Mouse (Mus musculus): ENCODE measurements around the gene Dpf2.
"Not testable (repeated sequence)": the region's sequence is repeated elsewhere in the genome, so short reads cannot be mapped to it uniquely, and the experiment has no call there.

Gene Dpf2

DNA sequence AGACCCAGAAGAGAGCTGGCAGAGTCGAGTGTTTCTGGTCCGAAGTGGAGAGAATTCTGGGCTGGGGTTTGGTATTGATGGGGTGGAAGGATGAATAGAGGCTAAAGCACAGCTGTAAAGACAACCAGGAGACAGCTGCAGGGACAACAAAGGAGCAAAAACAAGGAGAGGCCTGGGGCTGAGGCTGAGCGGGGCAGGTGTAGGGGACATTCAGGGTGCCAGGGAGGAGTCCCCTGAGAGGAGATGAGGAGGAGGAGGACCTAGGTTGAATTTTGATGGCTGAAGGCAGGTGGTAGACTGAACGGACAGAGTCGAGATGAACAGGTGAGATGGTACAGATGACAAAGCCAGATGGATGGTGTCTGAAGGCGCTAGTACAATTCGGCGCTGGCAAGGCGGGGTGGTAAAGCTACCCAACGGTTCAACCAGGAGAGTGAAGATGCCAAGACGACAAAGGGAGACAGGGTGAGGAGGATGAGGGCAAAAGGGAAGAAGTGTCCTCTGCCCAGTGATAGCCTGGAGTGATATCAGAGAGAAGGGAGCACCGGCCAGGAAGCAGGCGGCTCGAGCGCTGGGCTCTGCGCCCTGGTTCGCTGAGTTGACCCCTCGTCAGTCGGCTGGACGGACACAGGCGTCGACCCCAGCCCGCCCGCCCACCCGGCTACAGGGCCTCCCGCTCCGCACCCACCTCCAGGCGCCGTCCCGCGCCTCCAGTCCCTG is 19.4 kb downstream of the Dpf2 start:
- DNase-seq (ENCODE audit: low spot score in 2 of 2), result no peak

DNA sequence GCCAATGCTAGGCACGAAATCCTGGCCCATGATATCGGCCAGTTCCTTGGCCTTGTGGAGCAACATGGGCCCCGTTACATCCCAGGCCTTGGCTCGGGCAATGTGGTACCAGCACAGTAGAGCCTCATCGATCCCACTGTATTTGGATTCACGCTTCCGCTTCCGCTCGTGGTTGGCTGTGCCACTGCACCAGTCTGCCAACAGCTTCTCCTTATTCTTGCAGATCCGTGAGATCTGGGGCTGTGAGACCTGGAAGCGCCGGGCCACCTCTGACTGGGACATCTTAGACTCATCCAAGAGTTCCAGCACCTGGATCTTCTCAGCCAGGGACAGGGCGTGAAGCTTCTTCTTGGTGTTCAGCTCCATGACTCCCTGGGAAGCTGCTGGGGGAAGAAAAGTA is 20.1 kb downstream of the Dpf2 start:
- no peak for DNase-seq (ENCODE audit: low spot score in 2 of 2)

DNA sequence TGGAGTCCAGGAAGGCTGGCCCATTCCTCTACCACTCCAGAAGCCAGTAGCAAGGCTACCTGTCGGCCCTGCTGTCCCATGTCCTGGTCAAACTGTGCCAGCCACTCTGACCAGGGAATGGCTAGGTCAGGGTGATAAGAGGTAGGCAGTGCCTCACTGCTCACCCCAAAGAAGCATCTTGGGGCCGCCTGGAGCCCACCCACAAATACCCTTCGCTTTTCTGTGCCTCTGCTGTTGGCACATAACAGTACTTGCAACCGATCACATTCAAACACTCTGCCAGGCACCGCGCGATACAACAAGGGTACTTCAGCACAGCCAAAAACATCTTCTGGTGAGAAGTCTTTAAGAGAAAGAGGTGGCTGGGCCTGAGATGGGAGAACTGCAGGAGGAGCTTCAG is 20.5 kb downstream of the Dpf2 start:
- no peak for DNase-seq (ENCODE audit: low spot score in 2 of 2)

DNA sequence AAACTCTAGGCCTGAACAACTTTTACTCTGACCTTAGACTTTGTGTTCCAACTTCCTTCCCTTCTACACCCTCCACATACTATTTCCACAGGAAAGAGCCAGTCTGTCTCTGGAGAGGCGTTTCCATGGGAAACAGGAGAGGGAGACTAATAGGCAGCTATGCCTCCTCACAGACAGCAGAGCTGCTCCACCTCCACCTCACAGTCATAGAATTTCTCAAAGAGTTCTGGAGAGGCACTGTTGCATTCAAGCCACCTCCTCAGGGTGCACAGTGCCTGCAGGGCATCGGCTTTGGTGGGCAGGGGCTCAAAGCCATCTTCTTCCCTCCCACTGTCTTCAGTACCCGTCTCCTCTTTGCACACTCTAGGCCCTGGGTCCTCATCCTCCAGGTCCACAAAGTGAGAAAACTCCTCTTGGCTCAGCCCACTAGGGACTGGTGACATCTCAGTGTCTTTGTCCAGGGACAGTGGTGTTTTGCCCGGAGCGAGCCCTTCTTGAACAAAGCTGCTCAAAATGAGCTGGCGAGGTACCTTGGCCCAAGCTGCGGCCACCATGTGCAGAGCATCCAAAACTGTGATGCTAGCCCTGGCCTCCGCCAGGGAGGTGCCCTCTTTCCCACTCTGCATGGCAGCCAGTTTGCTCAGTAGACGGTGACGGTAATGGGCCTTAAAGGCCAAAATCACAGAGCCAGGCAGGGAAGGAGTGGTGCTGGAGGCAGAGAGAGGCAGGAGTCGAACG is 21.1 kb downstream of the Dpf2 start:
- DNase-seq (ENCODE audit: low spot score in 2 of 2), result no peak

DNA sequence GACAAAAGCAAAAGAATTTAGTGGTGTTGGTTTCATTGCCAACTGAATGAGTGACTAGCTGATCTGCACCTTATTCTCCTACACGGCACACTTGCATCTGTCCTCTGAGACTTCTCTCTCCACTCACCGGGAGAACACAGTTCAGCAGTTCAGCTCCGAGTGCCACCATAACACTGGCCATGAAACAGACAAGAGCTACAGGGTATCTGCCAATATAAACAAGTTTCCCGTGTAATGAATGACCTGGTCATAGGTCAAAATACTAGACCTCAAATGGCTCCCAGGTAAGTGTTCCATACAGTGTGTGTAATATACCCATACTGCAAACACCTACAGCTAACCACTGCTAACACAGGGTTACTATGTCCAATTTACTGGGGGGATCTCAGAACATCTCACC is 23.6 kb downstream of the Dpf2 start:
- no peak for DNase-seq (ENCODE audit: low spot score in 2 of 2)

DNA sequence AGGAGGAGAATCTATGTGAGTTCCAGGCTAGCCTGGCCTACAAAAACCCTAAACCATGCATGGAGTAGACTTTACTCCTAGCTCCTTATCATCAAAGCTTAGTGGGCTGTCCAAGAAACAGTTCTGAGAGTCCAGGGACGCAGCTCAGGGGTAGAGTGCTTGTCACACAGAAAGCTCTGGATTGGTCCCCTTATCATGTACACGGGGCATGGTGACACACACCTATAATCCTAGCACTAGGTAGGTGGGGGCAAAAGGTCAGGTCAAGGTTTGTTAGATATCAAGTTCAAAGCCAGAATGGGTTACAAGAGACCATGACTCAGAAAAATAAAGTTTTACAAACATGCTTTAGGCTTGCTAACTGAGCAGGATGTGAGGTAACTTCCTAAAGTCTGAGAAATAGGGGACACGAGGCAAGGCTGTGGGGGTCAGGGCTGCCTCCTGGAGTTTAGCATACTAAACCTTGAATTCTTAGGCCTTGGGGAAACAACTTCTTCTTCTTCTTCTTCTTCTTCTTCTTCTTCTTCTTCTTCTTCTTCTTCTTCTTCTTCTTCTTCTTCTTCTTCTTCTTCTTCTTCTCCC is 25.5 kb downstream of the Dpf2 start:
- DNase-seq (ENCODE audit: low spot score in 2 of 2), result no peak

DNA sequence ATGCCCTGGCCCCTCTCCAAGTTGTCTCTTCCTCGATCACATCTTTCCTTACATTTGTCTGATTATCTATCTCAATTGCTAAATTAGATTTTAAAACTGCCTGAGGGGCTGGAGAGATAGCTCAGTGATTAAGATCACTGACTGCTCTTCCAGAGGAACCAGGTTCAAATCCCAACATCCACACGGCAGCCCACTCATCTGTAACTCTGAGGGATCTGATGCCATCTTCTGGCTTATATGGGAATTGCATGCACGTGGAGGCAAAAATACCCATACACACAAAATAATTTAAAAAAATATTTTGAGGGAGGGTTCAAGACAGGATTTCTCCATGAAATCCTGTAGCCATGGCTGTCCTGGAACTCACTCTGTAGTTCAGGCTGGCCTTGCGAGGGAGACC is 27.0 kb downstream of the Dpf2 start:
- no peak for DNase-seq (ENCODE audit: low spot score in 2 of 2)

DNA sequence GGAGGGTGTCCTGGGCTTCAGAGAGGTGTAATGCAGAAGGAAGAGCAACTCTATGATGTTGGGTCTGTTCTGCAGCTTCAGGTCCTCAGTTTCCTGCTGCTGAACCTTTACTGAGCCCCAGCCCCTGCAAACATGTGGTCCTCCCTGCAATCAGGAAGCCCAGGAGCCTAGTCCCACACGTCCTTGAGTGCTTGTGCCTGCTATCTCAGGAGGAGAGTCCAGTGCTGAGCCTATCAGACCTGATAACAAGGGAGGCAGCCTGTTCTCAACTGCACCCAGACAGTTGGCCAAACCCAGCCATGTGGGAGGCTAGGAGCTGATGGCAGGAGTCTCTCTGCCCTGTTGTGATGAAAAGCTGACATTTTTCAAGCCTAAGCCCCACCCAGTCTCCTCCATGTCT is 28.9 kb downstream of the Dpf2 start:
- DNase-seq (ENCODE audit: low spot score in 2 of 2), result no peak

DNA sequence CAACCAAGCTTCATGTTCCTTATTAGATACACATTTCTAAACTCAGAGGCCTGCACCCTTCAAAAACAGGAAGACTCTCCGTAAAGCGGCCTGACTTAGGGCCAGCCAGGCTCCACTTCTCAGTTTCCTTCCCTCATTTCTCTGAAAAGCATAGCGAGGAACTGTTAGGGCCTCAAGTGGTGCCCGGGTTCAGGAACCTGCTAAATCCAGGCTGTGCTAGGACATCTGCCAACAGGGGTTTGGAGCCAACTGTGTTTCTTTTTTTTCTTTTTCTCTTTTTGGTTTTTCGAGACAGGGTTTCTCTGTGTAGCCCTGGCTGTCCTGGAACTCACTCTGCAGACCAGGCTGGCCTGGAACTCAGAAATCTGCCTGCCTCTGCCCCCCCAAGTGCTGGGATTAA is 30.7 kb downstream of the Dpf2 start:
- DNase-seq (ENCODE audit: low spot score in 2 of 2), result not testable (repeated sequence)

DNA sequence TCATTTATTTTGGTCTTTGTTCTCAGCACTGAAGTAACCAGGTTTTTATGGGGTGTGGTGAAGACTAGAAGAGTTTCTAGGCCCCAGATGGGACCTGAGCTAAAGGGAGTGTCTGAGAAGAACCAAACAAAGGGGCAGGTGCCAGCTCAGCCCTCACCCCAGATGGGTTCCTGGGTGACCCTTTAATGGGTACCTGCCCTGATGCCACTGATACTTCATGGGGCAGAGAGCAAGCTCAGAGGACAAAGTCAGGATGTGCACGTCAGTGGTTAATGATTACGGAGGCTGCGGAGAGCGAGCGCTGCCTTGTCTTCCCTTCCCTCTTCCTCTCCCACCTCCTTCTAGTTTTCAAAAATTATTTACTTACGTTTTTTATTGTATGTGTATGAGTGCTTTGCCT is 31.7 kb downstream of the Dpf2 start:
- no peak for DNase-seq (ENCODE audit: low spot score in 2 of 2)

DNA sequence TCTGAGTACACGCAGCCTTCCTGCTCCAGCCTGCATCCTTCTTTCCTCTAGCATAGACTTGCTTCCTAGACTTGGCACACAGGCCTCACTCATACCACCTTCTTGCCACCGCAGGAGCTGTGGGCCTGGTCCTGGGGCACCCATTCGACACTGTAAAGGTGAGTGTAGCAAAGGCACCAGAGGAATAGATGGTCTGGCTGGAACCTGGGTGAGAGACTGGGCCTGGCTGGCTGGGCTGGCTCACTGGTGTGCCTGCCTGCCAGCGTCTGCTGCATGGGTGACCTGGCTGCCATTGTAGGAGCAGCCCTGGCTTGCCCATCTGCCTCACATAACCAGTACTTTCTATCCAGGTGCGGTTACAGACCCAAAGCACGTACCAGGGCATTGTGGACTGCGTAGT is 33.1 kb downstream of the Dpf2 start:
- no peak for DNase-seq (ENCODE audit: low spot score in 2 of 2)

DNA sequence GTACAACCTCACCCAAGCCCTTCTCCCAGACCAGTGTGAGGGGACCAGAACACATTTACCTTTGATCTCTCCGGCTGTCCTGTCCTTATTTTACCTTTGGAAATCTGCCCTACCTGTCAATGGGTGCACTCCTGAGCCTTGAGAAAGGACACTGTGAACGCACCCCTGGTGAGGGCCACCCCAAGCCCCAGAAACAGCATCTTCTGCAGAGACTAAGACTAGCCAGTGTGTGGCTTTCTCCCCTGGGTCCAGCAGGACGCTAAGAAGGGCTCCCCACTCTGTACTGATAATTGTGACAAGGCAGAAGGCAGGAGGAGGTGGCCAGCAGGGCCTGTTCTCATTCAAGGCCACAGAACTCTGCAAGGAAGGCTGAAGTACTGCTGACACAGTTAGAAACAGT is 33.9 kb downstream of the Dpf2 start:
- no peak for DNase-seq (ENCODE audit: low spot score in 2 of 2)

DNA sequence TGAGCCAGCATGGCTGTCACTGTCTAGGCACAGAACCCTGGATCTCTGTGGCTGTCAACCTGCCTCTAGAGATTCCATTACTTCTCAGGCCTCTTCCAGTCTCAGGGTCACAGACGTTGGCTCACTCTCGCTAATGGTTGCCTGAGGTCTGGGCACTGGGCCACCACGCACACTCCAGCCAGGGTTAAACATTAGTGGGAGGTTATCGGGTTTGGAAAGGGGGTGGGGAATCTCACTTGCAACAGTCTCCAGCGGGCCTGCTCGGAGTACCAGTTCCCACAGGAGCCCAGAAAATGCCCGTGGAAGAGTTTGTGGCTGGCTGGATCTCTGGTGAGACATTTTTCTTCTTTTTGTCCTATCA is 34.5 kb downstream of the Dpf2 start:
- DNase-seq (ENCODE audit: low spot score in 2 of 2), result no peak

DNA sequence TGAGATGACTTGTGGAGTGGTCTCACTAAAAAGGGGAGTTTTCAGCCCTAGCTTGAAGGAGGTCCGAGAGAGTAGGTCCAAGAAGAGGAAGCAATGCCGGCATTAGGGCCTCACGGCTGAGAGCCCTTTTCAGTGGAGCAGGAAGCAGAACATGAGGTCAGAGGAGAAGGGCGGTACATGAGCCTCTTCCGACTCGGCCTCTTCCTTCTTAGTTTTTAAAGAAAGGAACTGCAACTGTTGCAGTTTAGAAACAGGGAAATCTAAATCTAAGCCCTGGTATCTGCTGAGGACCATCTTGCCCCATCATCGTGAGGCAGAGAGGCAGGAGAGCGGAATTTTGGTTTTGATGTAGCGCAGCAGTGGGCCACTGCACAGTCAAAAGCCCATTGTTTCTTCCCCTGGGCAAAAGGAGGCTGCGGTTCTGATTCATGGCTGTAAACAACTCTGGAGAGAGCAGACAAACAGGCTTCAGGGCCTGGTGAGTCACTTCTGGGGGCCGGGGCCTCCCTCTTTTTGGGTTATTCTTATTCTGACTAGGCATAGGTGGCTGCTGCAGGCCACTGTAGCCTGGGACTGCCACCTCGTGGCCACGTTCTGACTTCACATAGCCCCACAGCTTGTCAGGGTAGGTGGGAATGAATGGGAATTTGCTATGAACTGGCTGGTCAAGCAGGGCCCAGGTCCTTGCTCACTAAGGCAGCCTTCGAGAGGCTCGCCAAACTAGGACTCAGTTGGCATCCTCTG is 35.0 kb downstream of the Dpf2 start, which contains the start of gene Slc25a45:
TSS of gene Slc25a45 (plus strand) at position 191 of the 744 bp plus-strand sequence.
- peak; percentile 54 to 58 for DNase-seq (ENCODE audit: low spot score in 2 of 2)

DNA sequence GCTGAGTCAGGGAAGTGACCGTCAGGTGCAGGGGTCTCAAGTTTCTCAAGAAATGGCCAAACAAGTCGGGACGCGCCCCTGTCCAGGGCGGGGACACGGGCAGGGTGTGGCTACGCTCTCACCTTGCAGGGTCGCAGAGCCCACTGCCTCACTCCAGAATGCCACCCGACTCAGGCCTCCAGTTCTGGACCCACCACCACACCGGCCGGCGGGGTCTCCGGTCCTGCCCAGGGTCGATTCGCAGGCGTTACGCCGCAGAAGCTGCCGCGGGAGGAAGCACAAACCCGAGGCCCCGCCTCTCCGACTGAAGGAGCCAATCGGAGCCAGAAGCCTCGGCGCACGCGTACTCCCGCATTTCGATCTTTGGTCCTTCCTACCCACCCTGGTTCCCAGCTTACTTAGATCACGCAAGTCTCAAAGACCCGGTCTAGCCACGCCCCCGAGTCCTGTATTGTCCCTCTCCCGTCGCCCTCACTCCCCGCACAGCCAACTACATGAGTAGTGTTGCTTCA is 37.8 kb downstream of the Dpf2 start, which contains the start of gene Frmd8:
TSS of gene Frmd8 (minus strand) at position 306 of the 512 bp plus-strand sequence.
- DNase-seq (ENCODE audit: low spot score in 2 of 2), result peak; percentile 86 to 91

DNA sequence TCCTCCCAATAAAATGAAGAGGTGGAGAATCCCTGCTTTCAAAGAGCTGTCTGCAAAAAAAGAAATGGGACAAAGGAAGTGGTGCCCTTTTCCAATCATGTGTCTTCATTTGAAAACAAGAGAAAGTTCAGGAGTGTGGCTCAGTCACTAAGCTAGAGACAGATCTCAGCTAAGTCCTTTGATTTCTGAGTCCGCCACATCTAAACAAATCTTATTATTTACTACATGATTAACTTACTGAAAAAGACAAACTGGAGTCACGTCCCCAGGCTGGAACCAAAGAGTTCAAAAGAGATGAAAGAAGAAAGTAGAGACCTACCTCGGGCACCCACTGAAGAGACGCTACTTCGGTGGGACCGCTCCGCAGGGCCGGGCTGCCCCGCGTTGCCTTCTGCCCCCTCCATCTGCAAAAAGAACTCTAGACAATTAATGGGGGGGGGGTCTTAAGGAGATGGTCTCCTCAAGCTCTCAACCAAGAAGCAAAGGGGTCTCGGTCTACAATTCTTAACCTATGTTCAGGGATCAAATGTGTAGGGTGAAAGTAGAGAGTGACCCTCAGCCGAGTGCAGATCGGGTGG is 38.3 kb downstream of the Dpf2 start:
- no peak for DNase-seq (ENCODE audit: low spot score in 2 of 2)

DNA sequence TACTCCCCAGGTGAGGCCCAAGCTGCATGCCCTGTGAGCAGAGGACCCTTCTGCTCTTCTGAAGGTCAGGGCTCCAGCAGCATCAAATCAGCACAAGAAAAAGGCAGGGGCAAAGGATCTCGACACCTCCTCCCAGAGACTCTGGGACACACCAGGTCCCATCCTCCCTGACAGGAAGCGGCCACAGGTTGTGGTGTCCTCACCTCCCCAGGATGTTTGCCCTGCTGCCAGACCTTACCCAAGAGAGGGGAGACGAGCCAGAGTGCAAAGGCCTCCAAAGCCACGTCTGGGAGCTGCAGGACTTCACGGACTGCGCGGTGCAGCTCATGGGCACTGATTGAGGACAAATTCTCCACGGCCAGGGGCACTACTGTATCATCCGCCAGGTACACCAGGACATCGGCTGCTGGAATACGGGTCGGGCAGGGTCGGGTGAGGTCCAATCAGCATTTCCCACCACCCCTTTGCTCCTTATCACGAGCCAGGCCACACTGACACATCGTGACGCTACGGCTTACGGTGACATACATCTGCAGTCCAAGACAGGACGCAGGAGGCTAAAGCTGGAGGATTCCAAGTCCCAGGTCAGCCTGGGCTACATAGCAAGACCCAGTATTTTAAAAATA is 39.8 kb downstream of the Dpf2 start:
- DNase-seq (ENCODE audit: low spot score in 2 of 2), result no peak

DNA sequence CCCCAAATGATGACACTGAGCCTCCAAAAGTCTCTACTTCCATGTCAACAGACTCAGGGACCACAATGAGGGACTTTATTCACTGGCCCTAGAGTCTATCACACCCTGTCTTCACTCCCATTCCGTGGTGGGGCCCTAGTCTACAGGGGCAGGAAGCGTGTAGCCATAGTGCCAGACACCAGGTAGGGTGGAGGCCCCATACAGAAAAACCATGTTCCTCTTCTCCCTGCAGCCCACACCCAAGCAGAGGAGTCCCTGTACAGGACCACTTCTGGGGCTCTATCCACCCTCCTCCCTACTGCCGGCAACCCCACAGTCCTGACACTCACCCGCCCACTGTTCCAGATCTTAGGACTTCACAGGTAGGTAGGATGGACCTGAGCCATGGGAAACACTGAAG is 40.3 kb downstream of the Dpf2 start:
- DNase-seq (ENCODE audit: low spot score in 2 of 2), result no peak

DNA sequence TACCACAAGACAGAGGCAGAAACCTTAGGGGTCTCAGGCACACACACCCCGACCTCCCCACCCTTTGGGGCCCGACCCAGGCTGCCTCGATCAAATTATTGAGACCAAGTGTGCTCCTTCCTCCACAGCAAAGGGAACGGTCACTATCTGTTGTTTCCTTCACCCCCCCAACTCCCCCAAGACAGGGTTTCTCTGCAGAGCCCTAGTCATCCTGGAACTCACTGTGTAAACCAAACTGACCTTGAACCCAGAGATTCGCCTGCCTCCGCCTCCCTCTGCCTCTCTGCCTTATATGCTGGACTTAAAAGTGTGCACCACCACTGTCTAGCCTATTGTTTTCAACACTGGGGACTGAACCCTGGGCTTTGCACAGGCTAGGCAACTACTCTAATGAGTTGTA is 41.1 kb downstream of the Dpf2 start:
- no peak for DNase-seq (ENCODE audit: low spot score in 2 of 2)

DNA sequence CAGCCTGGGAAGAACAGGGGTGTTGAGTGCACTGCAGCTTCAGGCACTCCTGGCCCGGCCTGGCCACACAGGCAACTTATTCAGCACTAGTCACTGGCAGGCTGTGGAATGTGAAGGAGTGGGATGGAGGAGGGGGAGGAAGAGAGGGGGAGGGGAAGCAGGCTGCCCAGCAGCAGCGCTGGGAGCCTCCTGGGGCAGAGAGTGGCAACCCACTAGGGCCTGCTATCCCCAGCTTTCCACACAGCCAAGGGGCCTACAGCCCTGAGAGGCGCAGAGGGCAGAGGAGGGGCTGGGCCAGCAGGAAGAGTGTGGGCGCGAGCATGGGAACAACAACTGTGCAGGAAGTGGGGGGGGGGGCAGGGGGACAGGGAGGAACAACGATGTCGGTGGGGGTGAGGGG is 41.5 kb downstream of the Dpf2 start:
- DNase-seq (ENCODE audit: low spot score in 2 of 2), result no peak

DNA sequence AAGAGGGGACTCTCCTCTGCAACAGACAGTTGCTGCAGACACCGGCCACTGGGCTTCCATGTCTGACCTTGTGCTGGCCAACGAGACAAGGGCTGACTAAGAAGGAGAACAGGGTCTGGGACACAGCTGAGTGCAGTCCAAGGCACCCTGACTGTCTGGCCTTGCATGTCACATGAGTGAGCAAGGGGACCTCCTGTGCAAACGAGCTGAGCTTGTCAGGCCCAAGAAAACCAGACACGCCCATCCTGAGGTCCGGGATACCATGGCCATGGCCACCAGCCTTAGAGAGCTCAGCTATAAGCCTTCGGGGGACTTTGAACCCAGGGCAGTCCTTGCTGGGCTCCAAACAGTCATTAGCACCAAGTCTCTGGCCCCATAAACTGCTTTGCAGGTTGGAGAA is 44.7 kb downstream of the Dpf2 start:
- no peak for DNase-seq (ENCODE audit: low spot score in 2 of 2)

All from frontal cortex, postnatal 14 days (tissue).